Mouse (Mus musculus) neural tube, embryonic 12.5 days (tissue): Measurements from ENCODE around the gene Pdcl2. TPM values are rescaled to one million over a fixed set of nuclear protein-coding genes. Genes with fewer than 3 reads are reported as not detected.

ENCODE experiments used
- ATAC-seq: fragments of 200-750 bp; cut with Nextera tagmentation; 2 replicates; pipeline ENCODE4 v1.8.0; 2017; ENCODE audit warnings: low read depth, mild to moderate bottlenecking, moderate TSS enrichment, moderate library complexity; ENCODE audit not compliant: low FRiP score
- H3K27ac ChIP-seq: fragments of 300-500 bp; sonication (generic); 2 replicates; pipeline ENCODE4 v1.5.1; 2016
- H3K27me3 ChIP-seq: fragments of 300-500 bp; sonication (generic); replicated peaks from 2 replicates; pipeline ENCODE4 v1.6.1; 2016; ENCODE audit warnings: mild to moderate bottlenecking
- H3K36me3 ChIP-seq: fragments of 300-500 bp; sonication (generic); 2 replicates; pipeline ENCODE4 v1.6.1; 2016; ENCODE audit warnings: mild to moderate bottlenecking
- H3K4me1 ChIP-seq: fragments of 300-500 bp; sonication (generic); 2 replicates; pipeline ENCODE4 v1.6.1; 2016
- H3K4me2 ChIP-seq: fragments of 300-500 bp; sonication (generic); replicated peaks from 2 replicates; pipeline ENCODE4 v1.6.1; 2016; ENCODE audit warnings: mild to moderate bottlenecking
- H3K4me3 ChIP-seq: fragments of 300-500 bp; sonication (generic); 2 replicates; pipeline ENCODE4 v1.5.1; 2016
- H3K9ac ChIP-seq: fragments of 300-500 bp; sonication (generic); 2 replicates; pipeline ENCODE4 v1.6.1; 2016; ENCODE audit warnings: mild to moderate bottlenecking
- H3K9me3 ChIP-seq: fragments of 300-500 bp; sonication (generic); 2 replicates; pipeline ENCODE4 v1.6.1; 2016; ENCODE audit warnings: mild to moderate bottlenecking
- WGBS: fragments of 180-500 bp; shearing (Covaris S2); methylation state at CpG from one replicate; pipeline ENCODE4 v1.1.7; 2016; 5-methylcytosine and 5-hydroxymethylcytosine counted together
- polyA plus RNA-seq: library from polyadenylated mRNA; unstranded; fragments of >200 nt; fragmentation: Nextera tagmentation; extraction: Ambion mirVana; gene quantifications from 2 replicates; pipeline ENCODE4 v1.2.1, GENCODE M21; 2016

The Pdcl2 gene
- polyA plus RNA-seq, 1 experiment from 2014 or later = not detected

GRCm38 (mm10) chr5:76289234-76289691 is 41.7 kb downstream of the Pdcl2 start:
- Histone ChIP-seq H3K4me3 (no peak overlapping the region), H3K27me3 (no peaks in the 10 kb centered on the region), H3K4me2 (no peak overlapping the region), H3K36me3 (no peaks in the 10 kb centered on the region), H3K9me3 (no peaks in the 10 kb centered on the region), H3K27ac (no peak overlapping the region), H3K4me1 (no peaks in the 10 kb centered on the region), H3K9ac (no peak overlapping the region)
- no peak for ATAC-seq
- 93% methylated on average over 8 of the region's 8 CpGs for WGBS

GRCm38 (mm10) chr5:76288256-76288655 is 42.7 kb downstream of the Pdcl2 start:
- H3K4me2 ChIP-seq = no peak overlapping the region
- WGBS = 91% methylated on average over 3 of the region's 3 CpGs
- ATAC-seq = no peak
- H3K27me3 ChIP-seq = no peaks in the 10 kb centered on the region
- no peak overlapping the region for H3K27ac ChIP-seq
- H3K36me3 ChIP-seq = no peaks in the 10 kb centered on the region
- no peak overlapping the region for H3K4me3 ChIP-seq
- no peaks in the 10 kb centered on the region for H3K4me1 ChIP-seq
- no peaks in the 10 kb centered on the region for H3K9me3 ChIP-seq
- no peak overlapping the region for H3K9ac ChIP-seq

- Histone ChIP-seq H3K4me3 (no peak overlapping the region), H3K36me3 (no peaks in the 10 kb centered on the region), H3K4me2 (no peak overlapping the region), H3K4me1 (no peaks in the 10 kb centered on the region), H3K9ac (no peak overlapping the region), H3K27ac (no peak overlapping the region), H3K27me3 (no peaks in the 10 kb centered on the region), H3K9me3 (no peaks in the 10 kb centered on the region)
- WGBS = 81% methylated on average over 5 of the region's 5 CpGs
- no peak for ATAC-seq
These were observed 43.9 kb downstream of the Pdcl2 start for GRCm38 (mm10) chr5:76287062-76287461.

- Histone ChIP-seq H3K36me3 (no peaks in the 10 kb centered on the region), H3K27me3 (no peaks in the 10 kb centered on the region), H3K4me1 (no peaks in the 10 kb centered on the region), H3K4me2 (no peak overlapping the region), H3K4me3 (no peak overlapping the region), H3K9ac (no peak overlapping the region), H3K9me3 (no peaks in the 10 kb centered on the region), H3K27ac (no peak overlapping the region)
- no peak for ATAC-seq
- 39% methylated on average over 4 of the region's 4 CpGs for WGBS
These were observed 45.3 kb downstream of the Pdcl2 start for GRCm38 (mm10) chr5:76285699-76286098.

GRCm38 (mm10) chr5:76283890-76284289 is 47.1 kb downstream of the Pdcl2 start:
- H3K4me3 ChIP-seq = no peak overlapping the region
- no peak overlapping the region for H3K4me2 ChIP-seq
- no peaks in the 10 kb centered on the region for H3K27me3 ChIP-seq
- WGBS = 93% methylated on average over 1 of the region's 1 CpGs
- H3K36me3 ChIP-seq = no peaks in the 10 kb centered on the region
- H3K4me1 ChIP-seq = no peaks in the 10 kb centered on the region
- no peak overlapping the region for H3K9ac ChIP-seq
- no peak for ATAC-seq
- no peak overlapping the region for H3K27ac ChIP-seq
- no peaks in the 10 kb centered on the region for H3K9me3 ChIP-seq

GRCm38 (mm10) chr5:76274977-76275376 is 56.0 kb downstream of the Pdcl2 start:
- no peak for ATAC-seq
- H3K4me1 ChIP-seq = no peaks in the 10 kb centered on the region
- 86% methylated on average over 4 of the region's 4 CpGs for WGBS
- no peak overlapping the region for H3K4me3 ChIP-seq
- no peak overlapping the region for H3K27ac ChIP-seq
- no peaks in the 10 kb centered on the region; the same call in 1 of the 2 replicates for H3K36me3 ChIP-seq
- no peaks in the 10 kb centered on the region for H3K9me3 ChIP-seq
- no peak overlapping the region for H3K9ac ChIP-seq
- no peaks in the 10 kb centered on the region for H3K27me3 ChIP-seq
- H3K4me2 ChIP-seq = no peak overlapping the region

Other genes starting within 250 kb of the Pdcl2 start
- 20.1 and 20.2 TPM in 2 replicates for gene Srd5a3, start 190.9 kb downstream of the Pdcl2 start, polyA plus RNA-seq
- 99.3 and 104 TPM in 2 replicates for gene Tmem165, start 147.3 kb downstream of the Pdcl2 start, polyA plus RNA-seq
- gene Clock, start 26.4 kb downstream of the Pdcl2 start, polyA plus RNA-seq = 14.3 and 14.5 TPM in 2 replicates
- gene Nmu, start 32.6 kb upstream of the Pdcl2 start, polyA plus RNA-seq = 0.32 TPM in 1 of 2 replicates, not detected in the other
- 2.7 and 5.4 TPM in 2 replicates for gene Gm7271, start 152.9 kb upstream of the Pdcl2 start, polyA plus RNA-seq
- gene Exoc1, start 198.2 kb upstream of the Pdcl2 start, polyA plus RNA-seq = 54.9 and 62.4 TPM in 2 replicates